Mouse (Mus musculus) gastrocnemius, adult 2 months (tissue): ENCODE results near the gene Ttc7b. TPM values are rescaled to one million over a fixed set of nuclear protein-coding genes. Genes with fewer than 3 reads are reported as not detected.

Experiments
- DNase-seq: peaks from one replicate; pipeline ENCODE4 v3.0.0; 2022
- H3K27ac ChIP-seq: fragments of 200-600 bp; 2 replicates; pipeline ENCODE4 v1.8.1; 2022; ENCODE audit warnings: mild to moderate bottlenecking
- H3K4me3 ChIP-seq: fragments of 200-600 bp; 2 replicates; pipeline ENCODE4 v1.8.1; 2022; ENCODE audit warnings: mild to moderate bottlenecking, moderate library complexity
- CTCF ChIP-seq: fragments of 200-600 bp; IDR thresholded peaks from 2 replicates; pipeline ENCODE4 v1.8.1; 2022; ENCODE audit warnings: antibody characterized with exemption, mild to moderate bottlenecking, moderate library complexity
- intact Hi-C: fragments of 180-260 bp; cut with DNase I; formaldehyde crosslinking; loops from one replicate; pipeline ENCODE4 v1.15.1; 2025
- total RNA-seq, 2 experiments: library from RNA; stranded (reverse); gene quantifications; 2 replicates each; pipeline ENCODE4 v1.2.3; 2021

Ttc7b gene
- total RNA-seq, 2 experiments from 2014 or later, result 147 to 160 TPM

GRCm38 (mm10) chr12:100535028-100535427 is 14.4 kb upstream of the Ttc7b start:
- DNase-seq, result no peak
- no peak for TF ChIP-seq CTCF
- intact Hi-C loops, result no loop called here
- Histone ChIP-seq H3K4me3 (no peak overlapping the region), H3K27ac (peak overlapping the region; percentile 76)

GRCm38 (mm10) chr12:100534028-100534427 is 13.4 kb upstream of the Ttc7b start:
- DNase-seq, result no peak
- intact Hi-C loops, result no loop called here

DNA sequence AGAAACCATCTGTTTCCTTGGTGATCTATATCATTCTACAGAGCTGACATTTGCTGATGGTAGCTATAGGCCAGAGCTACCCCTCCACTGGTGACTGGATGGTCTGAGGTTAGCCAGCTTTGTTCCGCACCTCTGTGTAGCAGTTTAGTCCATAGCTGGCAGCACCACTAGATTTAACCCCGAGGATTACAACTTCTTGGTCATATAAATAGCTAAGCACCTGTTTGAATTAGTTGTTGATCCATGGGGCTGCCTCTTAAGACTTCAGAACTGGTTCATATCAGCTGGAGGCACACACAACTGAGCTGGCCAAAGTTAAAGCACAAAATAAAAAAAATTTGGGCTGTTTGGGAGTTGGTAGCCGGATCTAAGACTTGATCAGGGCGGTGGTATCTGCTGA is 12.6 kb upstream of the Ttc7b start:
- intact Hi-C loops, result no loop called here
- no peak overlapping the region for H3K4me3 ChIP-seq
- no peak for DNase-seq
- no peak for TF ChIP-seq CTCF
- peak overlapping the region; percentile 76 for H3K27ac ChIP-seq

More at GRCm38 (mm10) chr12:100534028-100534427, 13.4 kb upstream of the Ttc7b start:
- H3K27ac ChIP-seq, result peak overlapping the region; percentile 76
- TF ChIP-seq CTCF, result no peak
- no peak overlapping the region for H3K4me3 ChIP-seq

DNA sequence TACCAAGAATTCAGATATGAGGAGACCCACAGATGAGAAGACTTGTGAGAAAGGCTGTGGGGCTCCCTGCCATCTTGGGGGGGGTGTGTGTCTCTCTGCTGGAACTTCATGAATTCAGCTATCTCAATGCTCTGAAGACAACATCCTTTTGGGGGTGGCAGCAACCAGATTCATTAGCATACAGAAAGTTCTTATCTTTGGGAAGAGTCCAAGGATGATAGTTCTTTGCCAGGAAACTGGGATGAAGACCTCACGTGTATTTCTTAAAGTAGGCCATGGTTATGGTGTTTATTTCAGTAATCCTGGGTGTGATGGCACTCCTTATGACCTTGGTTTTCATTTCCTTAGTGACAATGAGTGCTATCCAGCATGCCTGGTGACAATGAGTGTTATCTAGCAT is 11.1 kb upstream of the Ttc7b start:
- intact Hi-C loops, result no loop called here
- no peak for DNase-seq
- H3K27ac ChIP-seq, result peak overlapping the region; percentile 89
- no peak for TF ChIP-seq CTCF
- no peak overlapping the region for H3K4me3 ChIP-seq

DNA sequence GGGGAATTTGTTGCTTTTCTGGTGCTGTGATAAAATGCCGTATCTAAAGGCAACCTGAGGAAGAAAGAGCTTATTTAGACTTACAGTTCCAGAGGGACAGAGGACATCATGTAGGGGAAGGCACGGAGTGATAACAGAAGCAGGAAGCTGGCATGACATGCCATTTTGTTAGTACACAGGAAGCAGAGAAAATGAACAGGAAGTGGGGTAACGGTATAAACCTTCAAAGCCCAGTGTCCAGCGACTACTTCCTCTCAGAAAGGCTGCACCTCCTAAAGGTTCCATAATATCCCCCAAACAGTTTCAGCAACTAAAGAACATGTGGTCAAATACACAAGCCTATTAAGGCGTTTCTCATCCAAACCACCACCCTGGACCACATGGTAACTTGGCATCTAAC is 10.2 kb upstream of the Ttc7b start:
- no peak for TF ChIP-seq CTCF
- intact Hi-C loops, result no loop called here
- peak overlapping the region; percentile 89 for H3K27ac ChIP-seq
- no peak overlapping the region for H3K4me3 ChIP-seq
- no peak for DNase-seq

DNA sequence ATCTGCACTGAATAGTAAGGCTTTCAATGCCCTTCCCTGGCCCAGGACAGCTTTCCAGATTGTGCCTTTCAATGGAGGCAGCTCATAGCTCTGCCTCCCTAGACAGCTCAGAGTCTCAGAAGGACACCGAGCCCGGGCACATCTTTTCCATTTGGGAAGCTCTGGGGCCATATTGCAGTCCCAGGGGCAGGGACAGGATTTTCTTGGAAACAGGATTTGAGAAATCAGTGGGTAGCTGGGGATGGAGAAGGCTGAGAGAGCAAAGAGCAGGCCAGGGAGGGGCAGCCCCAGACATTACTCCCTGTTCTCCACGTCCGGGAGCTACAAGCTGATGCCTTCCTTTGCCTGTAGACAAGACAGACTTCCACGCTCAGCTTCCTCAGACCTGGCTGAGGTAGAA is 9.0 kb upstream of the Ttc7b start:
- no peak for TF ChIP-seq CTCF
- Histone ChIP-seq H3K4me3 (peak overlapping the region; percentile 61), H3K27ac (peak overlapping the region; percentile 89)
- no peak for DNase-seq
- intact Hi-C loops, result no loop called here

GRCm38 (mm10) chr12:100529172-100529571 is 8.5 kb upstream of the Ttc7b start:
- peak overlapping the region; percentile 61 for H3K4me3 ChIP-seq
- DNase-seq, result peak; percentile 84
- intact Hi-C loops, result no loop called here
- no peak for TF ChIP-seq CTCF
- H3K27ac ChIP-seq, result peak overlapping the region; percentile 89

DNA sequence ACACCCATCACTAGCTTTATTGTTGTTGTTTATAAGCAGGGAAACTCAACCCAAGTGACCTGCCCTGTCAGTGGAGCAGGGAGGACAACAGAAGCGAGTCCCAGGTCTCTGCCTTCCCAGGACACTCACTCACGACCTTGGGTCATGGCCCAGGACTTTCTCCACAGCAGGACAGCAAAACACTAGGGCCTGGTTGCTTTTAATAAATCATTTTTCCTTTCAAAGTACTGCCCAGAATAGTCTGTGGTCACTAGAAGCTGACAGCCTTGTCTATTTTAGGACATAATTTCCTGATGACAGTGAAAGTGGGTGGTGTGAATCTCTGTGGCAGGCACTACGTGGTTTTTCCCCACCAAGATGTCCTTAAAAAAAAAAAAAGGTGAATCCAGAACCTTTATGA is 7.6 kb upstream of the Ttc7b start:
- TF ChIP-seq CTCF, result no peak
- intact Hi-C loops, result no loop called here

DNA sequence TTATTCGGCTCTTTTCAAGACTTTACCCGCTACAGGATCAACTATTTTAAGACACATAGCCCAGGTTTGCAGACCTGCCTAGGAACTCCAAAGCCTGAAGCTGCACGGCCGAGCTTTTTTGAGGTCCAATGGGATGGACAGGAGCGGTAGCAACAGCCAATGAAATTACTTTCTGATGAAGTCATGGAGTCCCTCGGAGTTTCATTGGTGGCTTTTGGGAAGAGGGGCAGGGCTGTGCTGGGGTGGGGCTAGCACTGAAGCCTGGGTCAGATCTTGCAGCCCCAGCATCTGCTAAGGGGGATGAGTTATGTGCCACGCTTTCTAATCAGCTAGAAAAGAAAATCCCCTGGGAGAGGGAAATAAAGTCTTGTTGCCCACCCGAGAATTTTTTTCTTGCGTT is 7.1 kb upstream of the Ttc7b start:
- H3K27ac ChIP-seq, result peak overlapping the region; percentile 89
- intact Hi-C loops, result no loop called here
- peak overlapping the region; percentile 61 for H3K4me3 ChIP-seq
- no peak for TF ChIP-seq CTCF
- peak; percentile 85 for DNase-seq

More for the DNA sequence above, 7.6 kb upstream of the Ttc7b start:
- peak; percentile 59 for DNase-seq
- Histone ChIP-seq H3K4me3 (peak overlapping the region; percentile 61), H3K27ac (peak overlapping the region; percentile 89)

- TF ChIP-seq CTCF, result no peak
- Histone ChIP-seq H3K4me3 (peak overlapping the region; percentile 61), H3K27ac (peak overlapping the region; percentile 89)
- intact Hi-C loops, result no loop called here
- no peak for DNase-seq
Observed at GRCm38 (mm10) chr12:100527241-100527640, 6.6 kb upstream of the Ttc7b start.

- H3K4me3 ChIP-seq, result no peak overlapping the region
- intact Hi-C loops, result no loop called here
- TF ChIP-seq CTCF, result no peak
- no peak for DNase-seq
- H3K27ac ChIP-seq, result peak overlapping the region; percentile 89; the same call in 1 of the 2 replicates
Observed at GRCm38 (mm10) chr12:100525939-100526338, 5.3 kb upstream of the Ttc7b start.

DNA sequence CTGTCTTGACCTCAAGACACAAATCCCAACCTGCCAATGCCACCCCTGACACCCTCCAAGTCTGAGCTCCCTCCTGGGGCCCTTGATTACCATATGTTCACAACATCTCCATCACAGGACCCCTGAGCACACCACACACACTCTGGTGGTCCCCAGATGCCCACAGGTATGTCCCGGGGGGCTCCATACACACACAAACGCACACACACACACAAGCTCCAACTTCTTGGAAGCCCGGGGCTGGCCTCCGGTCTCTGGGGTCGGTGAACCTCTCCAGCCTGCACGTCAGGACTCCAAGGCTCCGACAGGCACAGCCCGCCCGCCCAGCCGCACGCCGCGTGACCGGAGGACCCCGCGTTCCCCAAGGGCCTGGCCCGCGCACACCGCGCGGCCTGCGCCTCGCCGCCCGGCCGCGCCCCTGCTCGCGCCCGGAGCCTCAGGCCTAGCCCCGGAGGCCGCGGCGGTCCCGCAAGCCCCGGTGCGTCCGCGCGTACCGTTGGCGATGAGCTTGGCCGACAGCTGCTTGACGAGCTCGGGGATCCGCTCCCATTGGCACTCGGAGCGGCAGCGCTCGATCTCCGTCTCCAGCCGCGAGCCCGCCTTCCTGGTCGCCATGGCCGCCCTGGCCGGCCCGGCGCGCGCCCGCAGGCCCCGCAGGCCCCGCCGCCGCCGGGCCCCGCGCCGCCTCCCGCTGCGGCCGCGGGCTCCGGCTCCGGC is 391 bp downstream of the Ttc7b start:
- peak; percentile 81 for DNase-seq
- TF ChIP-seq CTCF, result no peak
- Histone ChIP-seq H3K27ac (peak overlapping the region; percentile 94), H3K4me3 (peak overlapping the region; percentile 92)
- intact Hi-C loops, result loop anchor here (5.0 kb wide), 2 partner anchors 318 to 333 kb away; no protein-coding TSS in a partner anchor

DNA sequence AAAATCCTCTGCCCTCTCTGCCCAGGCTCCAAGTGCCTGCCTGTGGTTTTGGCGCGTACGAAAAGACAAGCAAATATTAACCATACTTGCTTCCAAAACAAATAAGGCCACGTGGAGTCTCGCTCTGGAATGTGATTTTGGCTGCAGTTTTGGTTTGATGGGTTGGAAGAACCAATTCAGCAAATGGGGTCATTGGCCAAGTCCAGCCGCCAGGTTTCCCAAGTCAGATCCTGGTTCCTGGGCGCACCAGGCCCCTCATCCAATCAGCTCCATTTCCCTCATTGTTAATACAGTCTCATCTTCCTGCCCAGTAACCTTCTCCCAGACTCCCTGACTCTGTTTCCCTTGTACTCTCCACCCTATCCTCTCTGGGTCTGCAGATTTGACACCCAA is 946 bp downstream of the Ttc7b start:
- no peak for TF ChIP-seq CTCF
- peak; percentile 46 for DNase-seq
- intact Hi-C loops, result loop anchor here (2.0 to 10.0 kb wide), 4 partner anchors 39 to 332 kb away; no protein-coding TSS in a partner anchor

DNA sequence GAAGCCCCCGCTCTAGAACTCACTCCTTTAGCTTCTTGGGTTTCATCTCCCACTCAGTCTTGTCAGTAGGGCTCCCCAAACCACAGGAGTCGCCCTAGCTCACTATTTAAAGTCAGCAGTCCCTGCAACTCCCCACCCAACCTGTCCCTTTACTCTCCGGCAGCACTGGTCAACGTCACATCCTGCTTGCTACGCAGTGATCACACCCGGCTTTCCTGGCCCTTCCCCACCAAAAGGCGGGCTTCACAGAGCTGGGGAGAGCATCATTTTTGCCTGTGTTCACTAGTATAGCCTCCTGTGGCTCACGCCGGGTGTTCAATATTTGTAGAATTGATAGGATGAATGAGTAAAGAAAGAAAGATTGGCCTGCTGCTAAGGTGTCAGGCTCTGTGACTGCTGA is 3.3 kb downstream of the Ttc7b start:
- no peak for DNase-seq
- Histone ChIP-seq H3K4me3 (0 out of 2 replicates have a peak overlapping the region, but pooled peaks have one; percentile 19), H3K27ac (peak overlapping the region; percentile 35)
- intact Hi-C loops, result loop anchor here (10.0 kb wide), 1 partner anchor 63 kb away; no protein-coding TSS in a partner anchor
- no peak for TF ChIP-seq CTCF

More for the DNA sequence above, 946 bp downstream of the Ttc7b start:
- Histone ChIP-seq H3K4me3 (peak overlapping the region; percentile 92), H3K27ac (peak overlapping the region; percentile 94)
